Mouse (Mus musculus) MEL (cell line): ENCODE measurements around the gene Proser2. TPM values are rescaled to one million over a fixed set of nuclear protein-coding genes. Genes with fewer than 3 reads are reported as not detected.

ENCODE experiments used
- DNase-seq: peaks from one replicate; pipeline ENCODE4 v3.0.0; 2011; ENCODE audit warnings: low read depth, low spot score
- H3K27ac ChIP-seq: 2 replicates; pipeline ENCODE4 v1.5.1; 2012; ENCODE audit warnings: low read depth, mild to moderate bottlenecking, control low read depth, low read length, moderate library complexity; ENCODE audit not compliant: control insufficient read depth
- H3K27me3 ChIP-seq, 2 experiments: fragments of 150-350 bp in 1 of 2; sonication (generic) in 1 of 2; 2 replicates each; pipeline ENCODE4 v1.6.1; 2012; ENCODE audit warnings: low read length in 2 of 2, mild to moderate bottlenecking in 2 of 2, improper control_type of control experiment in 1 of 2, moderate library complexity in 1 of 2; ENCODE audit not compliant: insufficient read depth in 2 of 2, control insufficient read depth in 1 of 2
- H3K36me3 ChIP-seq, 2 experiments: 2 replicates each; pipeline ENCODE4 v1.6.1; 2012 to 2014; ENCODE audit warnings: low read length in 2 of 2, improper control_type of control experiment in 1 of 2, inconsistent platforms in 1 of 2, mild to moderate bottlenecking in 1 of 2; ENCODE audit not compliant: insufficient read depth in 2 of 2, control insufficient read depth in 1 of 2
- H3K4me1 ChIP-seq, 2 experiments: fragments of 150-350 bp in 1 of 2; sonication (generic) in 1 of 2; 2 replicates each; pipeline ENCODE4 v1.6.1; 2012; ENCODE audit warnings: low read length in 2 of 2, improper control_type of control experiment in 1 of 2, mild to moderate bottlenecking in 1 of 2; ENCODE audit not compliant: insufficient read depth in 2 of 2, control insufficient read depth in 1 of 2
- H3K4me3 ChIP-seq, 2 experiments: fragments of 150-350 bp in 1 of 2; sonication (generic) in 1 of 2; 2 replicates each; pipeline ENCODE4 v1.5.1; 2012; ENCODE audit warnings: low read depth in 2 of 2, low read length in 2 of 2, mild to moderate bottlenecking in 2 of 2, moderate library complexity in 2 of 2, control low read depth in 1 of 2, improper control_type of control experiment in 1 of 2; ENCODE audit not compliant: control insufficient read depth in 1 of 2, insufficient read depth in 1 of 2
- H3K79me2 ChIP-seq: 2 replicates; pipeline ENCODE4 v1.6.1; 2012; ENCODE audit warnings: mild to moderate bottlenecking, low read length, moderate library complexity; ENCODE audit not compliant: control insufficient read depth, poor library complexity, insufficient read depth
- H3K9ac ChIP-seq: 2 replicates; pipeline ENCODE4 v1.6.1; 2012; ENCODE audit warnings: low read depth, mild to moderate bottlenecking, control low read depth, low read length, moderate library complexity; ENCODE audit not compliant: control insufficient read depth, poor library complexity, severe bottlenecking
- H3K9me3 ChIP-seq: fragments of 150-350 bp; sonication (generic); replicated peaks from 2 replicates; pipeline ENCODE4 v1.6.1; 2012; ENCODE audit warnings: mild to moderate bottlenecking, low read length, improper control_type of control experiment, moderate library complexity; ENCODE audit not compliant: insufficient read depth
- BHLHE40 ChIP-seq: IDR thresholded peaks from 2 replicates; pipeline ENCODE4 v1.6.1; 2012; ENCODE audit warnings: low read depth, mild to moderate bottlenecking, inconsistent platforms, low read length, improper control_type of control experiment, borderline replicate concordance
- CHD1 ChIP-seq: IDR thresholded peaks from 2 replicates; pipeline ENCODE4 v1.6.1; 2012; ENCODE audit warnings: low read depth, mild to moderate bottlenecking, inconsistent platforms, low read length, improper control_type of control experiment
- CTCF ChIP-seq, 3 experiments: IDR thresholded peaks in 2 of 3; conservative IDR thresholded peaks in 1 of 3; 2 replicates each; pipeline ENCODE4 v1.5.1; 2011 to 2012; ENCODE audit warnings: low read length in 3 of 3, low read depth in 2 of 3, mild to moderate bottlenecking in 2 of 3, improper control_type of control experiment in 1 of 3, inconsistent platforms in 1 of 3, mixed read lengths in 1 of 3, moderate library complexity in 1 of 3; ENCODE audit not compliant: control insufficient read depth in 1 of 3, insufficient read depth in 1 of 3, poor library complexity in 1 of 3, severe bottlenecking in 1 of 3
- ELF1 ChIP-seq: IDR thresholded peaks from 2 replicates; pipeline ENCODE4 v1.6.1; 2014; ENCODE audit warnings: low read depth, mild to moderate bottlenecking, inconsistent platforms, low read length, improper control_type of control experiment, moderate library complexity
- EP300 ChIP-seq, 2 experiments: IDR thresholded peaks; 2 replicates each; pipeline ENCODE4 v1.6.1; 2011; ENCODE audit warnings: improper control_type of control experiment in 2 of 2, low read length in 2 of 2, low read depth in 1 of 2, mild to moderate bottlenecking in 1 of 2
- GABPA ChIP-seq: IDR thresholded peaks from 2 replicates; pipeline ENCODE4 v1.6.1; 2012; ENCODE audit warnings: low read depth, mild to moderate bottlenecking, inconsistent platforms, low read length, improper control_type of control experiment, moderate library complexity
- HCFC1 ChIP-seq: IDR thresholded peaks from 2 replicates; pipeline ENCODE4 v1.6.1; 2012; ENCODE audit warnings: low read depth, mild to moderate bottlenecking, inconsistent platforms, low read length, improper control_type of control experiment, moderate library complexity
- MAFK ChIP-seq: IDR thresholded peaks from 2 replicates; pipeline ENCODE4 v1.6.1; 2011; ENCODE audit warnings: low read depth, mild to moderate bottlenecking, low read length, improper control_type of control experiment, borderline replicate concordance
- MAX ChIP-seq: IDR thresholded peaks from 2 replicates; pipeline ENCODE4 v1.6.1; 2011; ENCODE audit warnings: low read length, improper control_type of control experiment
- MAZ ChIP-seq: IDR thresholded peaks from 2 replicates; pipeline ENCODE4 v1.6.1; 2012; ENCODE audit warnings: low read depth, mild to moderate bottlenecking, inconsistent platforms, low read length, improper control_type of control experiment
- MEF2A ChIP-seq: IDR thresholded peaks from 2 replicates; pipeline ENCODE4 v1.6.1; 2014; ENCODE audit warnings: low read depth, mild to moderate bottlenecking, inconsistent platforms, low read length, improper control_type of control experiment; ENCODE audit not compliant: poor library complexity, insufficient replicate concordance, severe bottlenecking; ENCODE audit errors: extremely low read depth
- MXI1 ChIP-seq: IDR thresholded peaks from 2 replicates; pipeline ENCODE4 v1.6.1; 2011; ENCODE audit warnings: mild to moderate bottlenecking, low read depth, low read length, improper control_type of control experiment
- MYC ChIP-seq: IDR thresholded peaks from 2 replicates; pipeline ENCODE4 v1.6.1; 2011; ENCODE audit warnings: low read depth, mild to moderate bottlenecking, low read length, improper control_type of control experiment, moderate library complexity
- NELFE ChIP-seq: IDR thresholded peaks from 2 replicates; pipeline ENCODE4 v1.6.1; 2011; ENCODE audit warnings: low read depth, low read length, improper control_type of control experiment
- POLR2A ChIP-seq, 2 experiments: IDR thresholded peaks; 2 replicates each; pipeline ENCODE4 v1.6.1; 2011 to 2012; ENCODE audit warnings: low read length in 2 of 2, mild to moderate bottlenecking in 2 of 2, control low read depth in 1 of 2, improper control_type of control experiment in 1 of 2, low read depth in 1 of 2, moderate library complexity in 1 of 2; ENCODE audit not compliant: control insufficient read depth in 1 of 2, insufficient read depth in 1 of 2, poor library complexity in 1 of 2
- POLR2AphosphoS2 ChIP-seq: IDR thresholded peaks from 2 replicates; pipeline ENCODE4 v1.6.1; 2011; ENCODE audit warnings: low read length, improper control_type of control experiment
- POLR2AphosphoS5 ChIP-seq: IDR thresholded peaks from 2 replicates; pipeline ENCODE4 v1.6.1; 2012; ENCODE audit warnings: low read depth, borderline replicate concordance, mild to moderate bottlenecking, inconsistent platforms, low read length, moderate library complexity, mixed read lengths
- RCOR1 ChIP-seq: IDR thresholded peaks from 2 replicates; pipeline ENCODE4 v1.6.1; 2012; ENCODE audit warnings: low read depth, mild to moderate bottlenecking, inconsistent platforms, low read length, improper control_type of control experiment
- SMC3 ChIP-seq: IDR thresholded peaks from 2 replicates; pipeline ENCODE4 v1.6.1; 2011; ENCODE audit warnings: low read depth, low read length, improper control_type of control experiment
- TAL1 ChIP-seq: IDR thresholded peaks from 2 replicates; pipeline ENCODE4 v1.6.1; 2012; ENCODE audit warnings: mild to moderate bottlenecking, inconsistent platforms, low read length, moderate library complexity, mixed read lengths
- TCF12 ChIP-seq: IDR thresholded peaks from 2 replicates; pipeline ENCODE4 v1.6.1; 2014; ENCODE audit warnings: low read depth, mild to moderate bottlenecking, inconsistent platforms, low read length, improper control_type of control experiment, moderate library complexity
- UBTF ChIP-seq: IDR thresholded peaks from 2 replicates; pipeline ENCODE4 v1.6.1; 2012; ENCODE audit warnings: low read depth, mild to moderate bottlenecking, inconsistent platforms, low read length, improper control_type of control experiment, moderate library complexity, borderline replicate concordance; ENCODE audit not compliant: insufficient read depth
- USF2 ChIP-seq, 2 experiments: IDR thresholded peaks; 2 replicates each; pipeline ENCODE4 v1.6.1; 2011 to 2012; ENCODE audit warnings: improper control_type of control experiment in 2 of 2, low read length in 2 of 2, borderline replicate concordance in 1 of 2, inconsistent platforms in 1 of 2, low read depth in 1 of 2, mild to moderate bottlenecking in 1 of 2; ENCODE audit not compliant: insufficient read depth in 1 of 2
- ZC3H11A ChIP-seq: IDR thresholded peaks from 2 replicates; pipeline ENCODE4 v1.6.1; 2012; ENCODE audit warnings: low read depth, mild to moderate bottlenecking, inconsistent platforms, low read length, improper control_type of control experiment
- ZMIZ1 ChIP-seq: IDR thresholded peaks from 2 replicates; pipeline ENCODE4 v1.6.1; 2012; ENCODE audit warnings: low read depth, mild to moderate bottlenecking, inconsistent platforms, low read length, improper control_type of control experiment, moderate library complexity
- ZNF384 ChIP-seq: IDR thresholded peaks from 2 replicates; pipeline ENCODE4 v1.6.1; 2012; ENCODE audit warnings: low read depth, mild to moderate bottlenecking, inconsistent platforms, low read length, improper control_type of control experiment
- polyA plus RNA-seq, 2 experiments: library from polyadenylated mRNA; stranded (reverse) in 1 of 2; unstranded in 1 of 2; fragments of >175 nt in 1 of 2; fragments of >200 nt in 1 of 2; gene quantifications; 2 replicates each; pipeline versions ENCODE4 v1.2.1 to v1.2.4; 2012; ENCODE audit warnings: low replicate concordance in 2 of 2, low read depth in 1 of 2; ENCODE audit not compliant: insufficient read length in 2 of 2, insufficient read depth in 1 of 2, missing spikeins in 1 of 2
- total RNA-seq: library from RNA; depleted of rRNA; stranded (reverse); fragments of 300-350 nt; gene quantifications from 2 replicates; pipeline ENCODE4 v1.2.3, GENCODE M21; 2012

Proser2 gene
- total and polyA plus RNA-seq, 3 experiments: not detected

DNA sequence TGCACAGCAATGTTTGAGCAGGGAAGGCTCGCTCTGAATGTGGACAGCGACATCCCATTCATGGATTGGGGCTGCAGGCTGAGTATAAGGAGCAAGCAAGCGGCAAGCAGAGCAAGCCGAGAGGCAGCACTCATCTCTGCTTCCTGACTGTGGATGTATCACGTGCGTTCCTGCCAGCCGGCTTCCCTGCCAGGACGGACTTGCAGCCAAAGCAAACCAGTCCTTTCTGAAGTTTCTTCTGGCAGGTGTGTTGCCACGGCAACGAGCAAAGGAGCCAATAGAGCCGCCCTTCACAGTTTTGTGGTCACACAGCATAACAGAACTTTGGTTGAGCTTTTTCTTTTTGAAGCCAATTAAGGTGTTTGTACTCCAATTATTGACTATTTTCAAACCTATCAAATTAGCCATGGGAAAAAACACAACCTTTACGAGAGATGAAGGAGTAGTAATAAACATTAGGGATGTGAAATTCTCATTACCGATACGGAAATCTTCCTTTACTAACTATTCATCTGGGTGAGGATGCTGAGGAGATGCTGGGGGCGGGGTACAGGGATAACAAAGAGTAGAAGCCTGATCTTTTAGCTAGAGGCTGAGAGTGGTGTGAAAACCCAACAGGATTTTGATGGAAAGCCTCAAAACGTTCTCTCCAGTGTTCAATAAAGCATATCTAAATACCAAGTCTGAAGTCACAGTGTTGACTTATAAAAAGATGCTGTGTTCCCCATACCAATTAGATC is 13.1 kb upstream of the Proser2 start (continued):
- no peak for TF ChIP-seq MEF2A
- TF ChIP-seq, all 39 proteins: peak for 0

DNA sequence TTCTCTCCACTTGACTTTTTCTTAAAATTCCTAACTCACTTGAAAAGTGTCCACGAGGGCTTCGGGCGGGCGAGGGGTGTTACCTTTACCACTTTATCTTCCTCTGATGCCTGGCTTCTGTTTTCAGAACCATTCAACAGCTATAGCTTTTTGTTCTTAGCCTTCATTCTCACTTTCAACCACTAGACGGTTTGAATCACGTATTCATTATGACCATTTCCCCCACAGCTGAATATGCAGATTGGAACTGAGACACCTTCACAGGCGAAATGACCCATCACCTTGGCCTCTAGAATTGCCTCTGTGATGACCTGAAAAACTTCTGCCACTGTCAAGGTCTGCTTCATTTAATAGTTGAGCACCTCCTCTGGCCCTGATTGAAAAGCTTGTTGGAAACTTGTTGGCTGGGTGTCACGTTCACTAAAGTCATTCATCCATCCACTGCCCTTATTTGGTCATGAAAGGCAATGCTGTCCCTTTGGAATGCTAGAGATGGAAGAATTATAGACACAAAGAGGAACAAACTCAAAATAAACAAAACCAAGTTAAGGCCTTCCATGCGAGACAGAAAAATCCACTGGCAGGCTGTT is 10.7 kb upstream of the Proser2 start:
- H3K79me2 ChIP-seq: no peaks in the 10 kb centered on the region
- no peak overlapping the region for H3K27ac ChIP-seq
- no peak for TF ChIP-seq ELF1
- TF ChIP-seq TAL1: no peak
- no peak for TF ChIP-seq MYC
- no peak for TF ChIP-seq MAZ
- TF ChIP-seq POLR2AphosphoS5: no peak
- no peak for TF ChIP-seq ZMIZ1
- no peak for TF ChIP-seq UBTF
- no peak for TF ChIP-seq ZNF384
- no peak for TF ChIP-seq MXI1
- TF ChIP-seq USF2 (IDR thresholded peaks at IDR 0.05; ENCODE audit: borderline replicate concordance in 1 of 2, insufficient read depth in 1 of 2, low read depth in 1 of 2, low read length in 2 of 2): no peak
- TF ChIP-seq HCFC1: no peak
- no peak for TF ChIP-seq SMC3
- TF ChIP-seq CTCF (IDR thresholded peaks at IDR 0.05 in 2 of 3, conservative IDR thresholded peaks at IDR 0.05 in 1 of 3; ENCODE audit: control insufficient read depth in 1 of 3, insufficient read depth in 1 of 3, low read depth in 2 of 3, low read length in 3 of 3, poor library complexity in 1 of 3, severe bottlenecking in 1 of 3): no peak
- no peak for TF ChIP-seq BHLHE40
- no peak for TF ChIP-seq MAFK
- H3K4me1 ChIP-seq: no peaks in the 10 kb centered on the region
- no peak overlapping the region for H3K4me3 ChIP-seq
- H3K36me3 ChIP-seq: no peaks in the 10 kb centered on the region
- no peaks in the 10 kb centered on the region for H3K9me3 ChIP-seq
- no peak overlapping the region for H3K9ac ChIP-seq
- DNase-seq: no peak
- H3K27me3 ChIP-seq: peaks cover 0 to 4% of the 10 kb centered on the region in 2 experiments; a peak in 2 of 4 replicates

DNA sequence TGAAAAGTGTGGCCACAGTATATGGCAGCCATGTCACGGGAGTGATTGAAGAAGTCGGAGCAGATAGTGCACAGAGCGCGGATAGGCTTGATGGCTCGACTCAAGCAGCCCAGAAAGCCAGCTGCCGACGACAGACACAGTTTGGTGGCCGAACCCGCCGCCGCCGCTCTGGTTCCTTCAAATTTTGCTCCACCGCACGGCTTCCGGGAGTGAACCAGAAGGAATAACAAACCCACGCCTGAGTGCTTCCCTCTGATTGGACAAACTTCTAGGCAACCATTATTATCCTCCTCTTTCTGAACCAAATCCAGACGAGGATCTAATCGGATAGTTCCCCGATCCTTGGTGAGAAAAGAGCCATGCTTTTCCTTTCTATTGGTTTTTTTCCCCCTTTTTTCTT is 3.9 kb upstream of the Proser2 start:
- H3K9ac ChIP-seq: no peak overlapping the region
- no peaks in the 10 kb centered on the region for H3K4me1 ChIP-seq
- H3K36me3 ChIP-seq: no peaks in the 10 kb centered on the region
- no peak overlapping the region for H3K27ac ChIP-seq
- peaks cover 0 to 1% of the 10 kb centered on the region in 2 experiments; a peak in 3 of 4 replicates for H3K27me3 ChIP-seq
- no peak for DNase-seq
- H3K4me3 ChIP-seq: no peak overlapping the region
- TF ChIP-seq TCF12 (no peak), SMC3 (no peak), POLR2A (IDR thresholded peaks at IDR 0.05; ENCODE audit: control insufficient read depth in 1 of 2, insufficient read depth in 1 of 2, low read depth in 1 of 2, low read length in 2 of 2, poor library complexity in 1 of 2) (no peak), ELF1 (no peak), NELFE (no peak), MAX (no peak), USF2 (IDR thresholded peaks at IDR 0.05; ENCODE audit: borderline replicate concordance in 1 of 2, insufficient read depth in 1 of 2, low read depth in 1 of 2, low read length in 2 of 2) (no peak), CHD1 (no peak), CTCF (IDR thresholded peaks at IDR 0.05 in 2 of 3, conservative IDR thresholded peaks at IDR 0.05 in 1 of 3; ENCODE audit: control insufficient read depth in 1 of 3, insufficient read depth in 1 of 3, low read depth in 2 of 3, low read length in 3 of 3, poor library complexity in 1 of 3, severe bottlenecking in 1 of 3) (no peak), GABPA (no peak), EP300 (IDR thresholded peaks at IDR 0.05; ENCODE audit: low read depth in 1 of 2, low read length in 2 of 2) (no peak), MXI1 (no peak), POLR2AphosphoS5 (no peak), MYC (no peak), ZNF384 (no peak), ZC3H11A (no peak), RCOR1 (no peak), POLR2AphosphoS2 (no peak)
- TF ChIP-seq, all 39 proteins: peak for 0
- H3K79me2 ChIP-seq: no peaks in the 10 kb centered on the region
- no peaks in the 10 kb centered on the region for H3K9me3 ChIP-seq
